Mouse (Mus musculus): ENCODE measurements around the gene Gmppa. TPM values are rescaled to one million over a fixed set of nuclear protein-coding genes. Genes with fewer than 3 reads are reported as not detected.

The Gmppa gene
- polyA plus RNA-seq, 1 experiment from 2014 or later, result 85.3 TPM

GRCm38 (mm10) chr1:75421794-75422193 lies 13.9 kb upstream of the Gmppa start:
- Histone ChIP-seq H3K36me3 (ENCODE audit: control insufficient read depth, insufficient read depth) (peaks cover 34% of the 10 kb centered on the region), H3K9me3 (replicated peaks; ENCODE audit: control insufficient read depth, low read length) (no peaks in the 10 kb centered on the region), H3K4me3 (ENCODE audit: low read length) (no peak overlapping the region), H3K4me1 (ENCODE audit: control insufficient read depth, insufficient read depth, low read length) (peaks cover 8% of the 10 kb centered on the region), H3K9ac (ENCODE audit: low read length) (no peak overlapping the region), H3K27me3 (ENCODE audit: control insufficient read depth, insufficient read depth, low read length) (peaks cover 21% of the 10 kb centered on the region), H3K27ac (ENCODE audit: low read length) (no peak overlapping the region), H3K4me2 (ENCODE audit: low read depth, low read length) (no peak overlapping the region)
- ATAC-seq (replicated peaks; ENCODE audit: extremely low read depth, insufficient read depth, low FRiP score), result no peak
- 26% methylated on average over 20 of the region's 20 CpGs for WGBS

- no peaks in the 10 kb centered on the region for H3K9me3 ChIP-seq (replicated peaks; ENCODE audit: control insufficient read depth, low read length)
- ATAC-seq (replicated peaks; ENCODE audit: extremely low read depth, insufficient read depth, low FRiP score), result no peak
- H3K4me3 ChIP-seq (ENCODE audit: low read length), result peak overlapping the region; percentile 21; the same call in 1 of the 2 replicates
- peak overlapping the region; percentile 65 for H3K9ac ChIP-seq (ENCODE audit: low read length)
- H3K36me3 ChIP-seq (ENCODE audit: control insufficient read depth, insufficient read depth), result peaks cover 35% of the 10 kb centered on the region
- WGBS, result 25% methylated on average over 28 of the region's 32 CpGs
- H3K4me2 ChIP-seq (ENCODE audit: low read depth, low read length), result peak overlapping the region; percentile 53
- no peak overlapping the region for H3K27ac ChIP-seq (ENCODE audit: low read length)
- peaks cover 21% of the 10 kb centered on the region for H3K27me3 ChIP-seq (ENCODE audit: control insufficient read depth, insufficient read depth, low read length)
- peaks cover 8% of the 10 kb centered on the region for H3K4me1 ChIP-seq (ENCODE audit: control insufficient read depth, insufficient read depth, low read length)
Measured at GRCm38 (mm10) chr1:75422216-75422822, 13.4 kb upstream of the Gmppa start.

DNA sequence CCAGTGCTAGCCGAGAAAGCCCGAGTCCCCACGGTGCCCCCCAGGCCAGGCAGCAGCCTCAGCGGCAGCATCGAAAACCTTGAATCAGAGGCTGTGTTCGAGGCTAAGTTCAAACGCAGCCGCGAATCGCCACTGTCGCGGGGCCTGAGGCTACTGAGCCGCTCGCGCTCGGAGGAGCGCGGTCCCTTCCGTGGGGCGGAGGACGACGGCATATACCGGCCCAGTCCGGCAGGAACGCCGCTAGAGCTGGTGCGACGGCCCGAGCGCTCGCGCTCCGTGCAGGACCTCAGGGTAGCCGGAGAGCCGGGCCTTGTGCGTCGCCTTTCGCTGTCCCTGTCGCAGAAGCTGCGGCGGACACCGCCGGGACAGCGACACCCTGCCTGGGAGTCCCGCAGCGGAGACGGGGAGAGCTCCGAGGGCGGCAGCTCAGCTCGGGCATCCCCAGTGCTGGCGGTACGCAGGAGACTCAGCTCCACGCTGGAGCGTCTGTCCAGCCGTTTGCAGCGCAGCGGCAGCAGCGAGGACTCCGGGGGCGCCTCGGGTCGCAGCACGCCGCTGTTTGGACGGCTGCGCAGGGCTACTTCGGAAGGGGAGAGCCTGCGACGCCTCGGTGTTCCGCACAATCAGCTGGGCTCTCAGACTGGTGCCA lies 12.8 kb upstream of the Gmppa start:
- Histone ChIP-seq H3K4me2 (ENCODE audit: low read depth, low read length) (peak overlapping the region; percentile 53), H3K4me1 (ENCODE audit: control insufficient read depth, insufficient read depth, low read length) (peaks cover 8% of the 10 kb centered on the region), H3K9me3 (replicated peaks; ENCODE audit: control insufficient read depth, low read length) (no peaks in the 10 kb centered on the region), H3K9ac (ENCODE audit: low read length) (peak overlapping the region; percentile 65), H3K36me3 (ENCODE audit: control insufficient read depth, insufficient read depth) (peaks cover 30% of the 10 kb centered on the region), H3K27me3 (ENCODE audit: control insufficient read depth, insufficient read depth, low read length) (peaks cover 21% of the 10 kb centered on the region), H3K4me3 (ENCODE audit: low read length) (peak overlapping the region; percentile 21), H3K27ac (ENCODE audit: low read length) (no peak overlapping the region)
- 11% methylated on average over 71 of the region's 71 CpGs for WGBS
- ATAC-seq (replicated peaks; ENCODE audit: extremely low read depth, insufficient read depth, low FRiP score), result peak; percentile 25; the same call in 1 of the 2 replicates

- peaks cover 21% of the 10 kb centered on the region for H3K27me3 ChIP-seq (ENCODE audit: control insufficient read depth, insufficient read depth, low read length)
- H3K9me3 ChIP-seq (replicated peaks; ENCODE audit: control insufficient read depth, low read length), result no peaks in the 10 kb centered on the region
- no peak overlapping the region for H3K4me3 ChIP-seq (ENCODE audit: low read length)
- no peak overlapping the region for H3K27ac ChIP-seq (ENCODE audit: low read length)
- no peak for ATAC-seq (replicated peaks; ENCODE audit: extremely low read depth, insufficient read depth, low FRiP score)
- WGBS, result 82% methylated on average over 11 of the region's 11 CpGs
- no peak overlapping the region for H3K9ac ChIP-seq (ENCODE audit: low read length)
- H3K36me3 ChIP-seq (ENCODE audit: control insufficient read depth, insufficient read depth), result peaks cover 27% of the 10 kb centered on the region
- H3K4me2 ChIP-seq (ENCODE audit: low read depth, low read length), result no peak overlapping the region
- peaks cover 8% of the 10 kb centered on the region for H3K4me1 ChIP-seq (ENCODE audit: control insufficient read depth, insufficient read depth, low read length)
Measured at GRCm38 (mm10) chr1:75423780-75424390, 11.8 kb upstream of the Gmppa start.

GRCm38 (mm10) chr1:75425796-75426471 lies 9.8 kb upstream of the Gmppa start:
- Histone ChIP-seq H3K4me2 (ENCODE audit: low read depth, low read length) (no peak overlapping the region), H3K27me3 (ENCODE audit: control insufficient read depth, insufficient read depth, low read length) (peaks cover 16% of the 10 kb centered on the region), H3K9me3 (replicated peaks; ENCODE audit: control insufficient read depth, low read length) (no peaks in the 10 kb centered on the region), H3K4me1 (ENCODE audit: control insufficient read depth, insufficient read depth, low read length) (peaks cover 8% of the 10 kb centered on the region), H3K36me3 (ENCODE audit: control insufficient read depth, insufficient read depth) (peaks cover 26% of the 10 kb centered on the region), H3K4me3 (ENCODE audit: low read length) (no peak overlapping the region), H3K27ac (ENCODE audit: low read length) (no peak overlapping the region), H3K9ac (ENCODE audit: low read length) (no peak overlapping the region)
- ATAC-seq (replicated peaks; ENCODE audit: extremely low read depth, insufficient read depth, low FRiP score), result no peak
- WGBS, result 35% methylated on average over 10 of the region's 10 CpGs

DNA sequence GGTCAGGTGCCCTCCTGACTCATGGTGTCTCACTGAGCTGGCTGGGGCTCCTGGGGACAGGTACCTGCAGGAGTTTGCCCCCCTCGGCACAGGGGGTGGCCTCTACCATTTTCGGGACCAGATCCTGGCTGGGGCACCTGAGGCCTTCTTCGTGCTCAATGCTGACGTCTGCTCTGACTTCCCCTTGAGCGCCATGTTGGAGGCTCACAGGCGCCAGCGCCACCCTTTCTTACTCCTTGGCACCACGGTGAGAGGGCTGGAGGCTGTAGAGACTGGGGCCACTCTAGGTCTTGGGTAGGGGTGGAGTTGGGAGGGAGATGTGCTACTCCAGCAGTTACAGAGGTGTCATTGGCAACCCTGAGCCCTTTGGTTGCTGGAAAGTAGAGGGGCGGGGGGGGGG lies 3.1 kb downstream of the Gmppa start:
- ATAC-seq (replicated peaks; ENCODE audit: extremely low read depth, insufficient read depth, low FRiP score), result no peak
- Histone ChIP-seq H3K4me3 (ENCODE audit: low read length) (no peak overlapping the region), H3K36me3 (ENCODE audit: control insufficient read depth, insufficient read depth) (peaks cover 5% of the 10 kb centered on the region), H3K27me3 (ENCODE audit: control insufficient read depth, insufficient read depth, low read length) (no peaks in the 10 kb centered on the region), H3K4me1 (ENCODE audit: control insufficient read depth, insufficient read depth, low read length) (peaks cover 12% of the 10 kb centered on the region), H3K4me2 (ENCODE audit: low read depth, low read length) (no peak overlapping the region), H3K27ac (ENCODE audit: low read length) (no peak overlapping the region), H3K9me3 (replicated peaks; ENCODE audit: control insufficient read depth, low read length) (no peaks in the 10 kb centered on the region), H3K9ac (ENCODE audit: low read length) (no peak overlapping the region)
- WGBS, result 75% methylated on average over 8 of the region's 9 CpGs

GRCm38 (mm10) chr1:75440661-75441060 lies 4.9 kb downstream of the Gmppa start:
- Histone ChIP-seq H3K9me3 (replicated peaks; ENCODE audit: control insufficient read depth, low read length) (no peaks in the 10 kb centered on the region), H3K4me2 (ENCODE audit: low read depth, low read length) (no peak overlapping the region), H3K27me3 (ENCODE audit: control insufficient read depth, insufficient read depth, low read length) (peaks cover 11% of the 10 kb centered on the region), H3K9ac (ENCODE audit: low read length) (no peak overlapping the region), H3K36me3 (ENCODE audit: control insufficient read depth, insufficient read depth) (peaks cover 5% of the 10 kb centered on the region), H3K4me3 (ENCODE audit: low read length) (no peak overlapping the region), H3K4me1 (ENCODE audit: control insufficient read depth, insufficient read depth, low read length) (peaks cover 24% of the 10 kb centered on the region), H3K27ac (ENCODE audit: low read length) (no peak overlapping the region)
- WGBS, result 95% methylated on average over 7 of the region's 7 CpGs
- no peak for ATAC-seq (replicated peaks; ENCODE audit: extremely low read depth, insufficient read depth, low FRiP score)

DNA sequence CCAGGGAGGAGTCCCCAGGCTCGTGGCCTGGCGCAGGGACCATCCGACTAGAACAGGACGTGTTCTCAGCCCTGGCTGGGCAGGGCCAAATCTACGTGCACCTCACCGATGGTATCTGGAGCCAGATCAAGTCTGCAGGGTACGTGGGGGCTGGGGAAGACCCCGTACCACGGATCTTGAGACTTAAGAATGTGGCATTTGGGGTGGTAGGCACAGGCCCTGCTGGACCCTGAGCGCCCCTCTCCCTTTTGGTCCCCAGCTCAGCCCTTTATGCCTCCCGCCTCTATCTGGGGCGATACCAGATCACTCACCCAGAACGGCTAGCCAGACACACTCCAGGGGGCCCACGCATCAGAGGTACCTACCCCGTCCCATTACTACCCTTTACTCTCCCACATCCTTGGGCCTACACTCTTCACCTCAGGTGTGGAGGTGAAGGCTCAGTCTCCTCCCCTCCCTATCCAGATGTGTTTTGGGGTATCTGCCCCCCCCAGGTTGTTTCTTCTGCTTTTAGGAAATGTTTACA lies 5.8 kb downstream of the Gmppa start:
- H3K4me2 ChIP-seq (ENCODE audit: low read depth, low read length), result no peak overlapping the region
- peaks cover 5% of the 10 kb centered on the region for H3K36me3 ChIP-seq (ENCODE audit: control insufficient read depth, insufficient read depth)
- no peaks in the 10 kb centered on the region for H3K9me3 ChIP-seq (replicated peaks; ENCODE audit: control insufficient read depth, low read length)
- H3K4me1 ChIP-seq (ENCODE audit: control insufficient read depth, insufficient read depth, low read length), result peaks cover 30% of the 10 kb centered on the region
- H3K27ac ChIP-seq (ENCODE audit: low read length), result no peak overlapping the region
- ATAC-seq (replicated peaks; ENCODE audit: extremely low read depth, insufficient read depth, low FRiP score), result no peak
- no peak overlapping the region for H3K9ac ChIP-seq (ENCODE audit: low read length)
- H3K4me3 ChIP-seq (ENCODE audit: low read length), result no peak overlapping the region
- 87% methylated on average over 15 of the region's 15 CpGs for WGBS
- H3K27me3 ChIP-seq (ENCODE audit: control insufficient read depth, insufficient read depth, low read length), result peaks cover 12% of the 10 kb centered on the region
